Mouse (Mus musculus) frontal cortex, postnatal 25 days (tissue): Measurements from ENCODE around the gene Pmpcb.

Experiments used
- DNase-seq, 2 experiments: peaks; one replicate each; pipeline ENCODE4 v3.0.0; 2022; ENCODE audit warnings: low spot score in 2 of 2

Pmpcb gene

DNA sequence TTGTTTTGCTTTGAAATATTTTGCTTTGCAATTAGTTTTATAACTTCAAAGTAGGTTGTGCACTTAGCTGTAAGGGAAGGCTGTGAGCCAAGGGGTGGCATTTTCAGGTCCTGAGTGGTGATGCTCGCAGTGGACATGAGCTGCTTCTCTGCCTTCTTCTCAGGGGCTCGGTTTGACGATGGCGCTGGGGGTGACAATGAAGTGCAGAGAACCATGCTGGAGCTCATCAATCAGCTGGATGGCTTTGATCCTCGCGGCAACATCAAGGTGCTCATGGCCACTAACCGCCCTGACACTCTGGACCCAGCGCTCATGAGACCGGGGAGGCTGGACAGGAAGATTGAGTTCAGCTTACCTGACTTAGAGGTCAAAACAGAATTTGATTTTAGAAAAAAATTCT is 66.0 kb downstream of the Pmpcb start:
- no peak for DNase-seq

GRCm38 (mm10) chr5:21803691-21804188 is 66.8 kb downstream of the Pmpcb start:
- no peak for DNase-seq

DNA sequence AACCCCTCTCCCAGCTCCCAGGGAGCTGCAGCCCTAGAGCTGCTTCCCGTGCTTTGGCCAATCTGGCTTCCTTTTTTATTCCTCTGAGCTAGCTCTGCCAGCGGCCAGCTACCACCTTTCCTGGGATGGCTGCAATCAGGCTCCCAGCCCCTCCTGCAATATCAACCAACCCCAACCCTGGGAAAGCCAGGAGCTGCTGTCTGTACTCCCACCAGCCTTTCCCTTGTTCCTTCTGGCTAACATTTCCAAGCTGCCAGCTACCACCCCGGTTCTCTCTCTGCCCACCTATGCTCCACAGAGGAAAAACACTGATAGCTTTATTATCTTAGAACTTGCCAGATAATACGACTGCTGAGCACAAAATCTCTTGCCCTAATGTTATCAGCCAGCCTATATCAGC is 67.9 kb downstream of the Pmpcb start:
- DNase-seq, result no peak
